11 mouse cellular contexts compared by ENCODE assay signal in genomic region chr2:120134453-120135075, GRCm38 (mm10). TPM values are rescaled to one million over a fixed set of nuclear protein-coding genes. Genes with fewer than 3 reads are reported as not detected.
DNase-seq lines count a peak whose midpoint lies in the region; ATAC-seq and TF ChIP-seq lines count a peak whose summit lies in the region.
"Had no signal": no experiment of that assay in that cellular context is flagged by ENCODE, and none has a peak within 500 bp of the region (broad histone marks: within the 10 kb centered on the region; RNA-seq: fewer than 3 reads in every experiment).

No protein-coding gene starts in this region.

- no peak for TF ChIP-seq CTCF in gastrocnemius, adult 2 months (IDR thresholded peaks at IDR 0.05)
- no peak for TF ChIP-seq CTCF in stomach, postnatal 0 days (IDR thresholded peaks at IDR 0.05; ENCODE audit: low read depth)

- no peak for ATAC-seq in stomach, embryonic 15.5 days (ENCODE audit: insufficient read depth, low FRiP score, low read depth)
- ATAC-seq in stomach, postnatal 0 days (ENCODE audit: low FRiP score, low TSS enrichment) = no peak
- peak; percentile 70 for ATAC-seq in lung, embryonic 16.5 days (ENCODE audit: low read depth)
- no peak for ATAC-seq in forebrain, embryonic 11.5 days (replicated peaks; ENCODE audit: low FRiP score)

- no peaks in the 10 kb centered on the region for H3K9me3 ChIP-seq in stomach, embryonic 15.5 days
- H3K9me3 ChIP-seq in stomach, postnatal 0 days (ENCODE audit: control insufficient read depth, low read length) = no peaks in the 10 kb centered on the region
- no peaks in the 10 kb centered on the region for H3K9me3 ChIP-seq in lung, embryonic 16.5 days (ENCODE audit: control insufficient read depth, low read length)
- H3K9me3 ChIP-seq in forebrain, embryonic 11.5 days (ENCODE audit: control insufficient read depth, low read length) = no peaks in the 10 kb centered on the region
- H3K9me3 ChIP-seq: limb, embryonic 12.5 days had no signal

- H3K27me3 ChIP-seq in stomach, embryonic 15.5 days (replicated peaks) = no peaks in the 10 kb centered on the region
- H3K27me3 ChIP-seq in stomach, postnatal 0 days (ENCODE audit: control insufficient read depth, insufficient read depth, low read length) = no peaks in the 10 kb centered on the region
- H3K27me3 ChIP-seq in lung, embryonic 16.5 days (ENCODE audit: control insufficient read depth, insufficient read depth, low read depth, low read length) = no peaks in the 10 kb centered on the region
- H3K27me3 ChIP-seq in forebrain, embryonic 11.5 days (ENCODE audit: control insufficient read depth, insufficient read depth, low read length) = no peaks in the 10 kb centered on the region
- H3K27me3 ChIP-seq: limb, embryonic 12.5 days had no signal

- peak overlapping the region; percentile 65 for H3K27ac ChIP-seq in gastrocnemius, adult 2 months
- H3K27ac ChIP-seq in stomach, embryonic 15.5 days = peak overlapping the region; percentile 44
- no peak overlapping the region for H3K27ac ChIP-seq in stomach, postnatal 0 days (replicated peaks)
- 0 out of 2 replicates have a peak overlapping the region, but pooled peaks have one; percentile 15 for H3K27ac ChIP-seq in lung, embryonic 16.5 days (ENCODE audit: low read length)
- H3K27ac ChIP-seq in forebrain, embryonic 11.5 days (ENCODE audit: low read depth, low read length) = no peak overlapping the region
- H3K27ac ChIP-seq: limb, embryonic 12.5 days had no signal

- peak; percentile 66 for DNase-seq in gastrocnemius, adult 2 months
- no peak for DNase-seq in gastrocnemius, postnatal 10 days
- DNase-seq in stomach, postnatal 0 days (ENCODE audit: low spot score) = no peak
- DNase-seq in forebrain, embryonic 11.5 days (ENCODE audit: low spot score) = no peak
- DNase-seq in cerebellum, adult 11 months = no peak
- no peak for DNase-seq in urinary bladder, postnatal 4 days (ENCODE audit: low spot score in 2 of 2)
- DNase-seq: embryo, embryonic 11 days; right cerebral cortex, postnatal 4 days had no signal

- H3K4me2 ChIP-seq in stomach, embryonic 15.5 days = no peak overlapping the region
- no peak overlapping the region for H3K4me2 ChIP-seq in stomach, postnatal 0 days (replicated peaks; ENCODE audit: low read depth)
- H3K4me2 ChIP-seq in lung, embryonic 16.5 days (ENCODE audit: low read depth, low read length) = no peak overlapping the region
- no peak overlapping the region for H3K4me2 ChIP-seq in forebrain, embryonic 11.5 days (ENCODE audit: low read depth, low read length, severe bottlenecking)
- H3K4me2 ChIP-seq: limb, embryonic 12.5 days had no signal

- no peak overlapping the region for H3K4me3 ChIP-seq in gastrocnemius, adult 2 months
- no peak overlapping the region for H3K4me3 ChIP-seq in stomach, embryonic 15.5 days (replicated peaks)
- H3K4me3 ChIP-seq in stomach, postnatal 0 days (ENCODE audit: low read depth, low read length) = no peak overlapping the region
- H3K4me3 ChIP-seq in lung, embryonic 16.5 days (ENCODE audit: low read length) = no peak overlapping the region
- no peak overlapping the region for H3K4me3 ChIP-seq in forebrain, embryonic 11.5 days (ENCODE audit: low read depth, low read length)
- H3K4me3 ChIP-seq: limb, embryonic 12.5 days had no signal

- no peak for TF ChIP-seq EP300 in stomach, postnatal 0 days (optimal IDR thresholded peaks at IDR 0.05)

- H3K36me3 ChIP-seq in stomach, embryonic 15.5 days = no peaks in the 10 kb centered on the region
- no peaks in the 10 kb centered on the region for H3K36me3 ChIP-seq in stomach, postnatal 0 days (ENCODE audit: control insufficient read depth, insufficient read depth, low read length)
- H3K36me3 ChIP-seq in lung, embryonic 16.5 days (ENCODE audit: control insufficient read depth, insufficient read depth, low read length) = no peaks in the 10 kb centered on the region
- H3K36me3 ChIP-seq in forebrain, embryonic 11.5 days (ENCODE audit: control insufficient read depth, insufficient read depth, low read length) = no peaks in the 10 kb centered on the region
- H3K36me3 ChIP-seq: limb, embryonic 12.5 days had no signal

- H3K4me1 ChIP-seq in stomach, embryonic 15.5 days = peaks cover 4% of the 10 kb centered on the region; the same call in 1 of the 2 replicates
- peaks cover 3% of the 10 kb centered on the region; the same call in 1 of the 2 replicates for H3K4me1 ChIP-seq in stomach, postnatal 0 days (replicated peaks; ENCODE audit: control insufficient read depth, insufficient read depth)
- peaks cover 11% of the 10 kb centered on the region for H3K4me1 ChIP-seq in lung, embryonic 16.5 days (replicated peaks; ENCODE audit: control insufficient read depth, insufficient read depth, low read length)
- no peaks in the 10 kb centered on the region for H3K4me1 ChIP-seq in forebrain, embryonic 11.5 days (replicated peaks; ENCODE audit: control insufficient read depth, insufficient read depth, low read length)
- H3K4me1 ChIP-seq: limb, embryonic 12.5 days had no signal

- intact Hi-C loops in gastrocnemius, adult 2 months (cut with DNase I) = loop anchor here (5.0 kb wide), 1 partner anchor 32 kb away; no protein-coding TSS in a partner anchor

- H3K9ac ChIP-seq in stomach, embryonic 15.5 days = no peak overlapping the region
- no peak overlapping the region for H3K9ac ChIP-seq in stomach, postnatal 0 days (ENCODE audit: low read length)
- no peak overlapping the region for H3K9ac ChIP-seq in lung, embryonic 16.5 days (ENCODE audit: low read length)
- no peak overlapping the region for H3K9ac ChIP-seq in forebrain, embryonic 11.5 days (ENCODE audit: low read length)
- H3K9ac ChIP-seq: limb, embryonic 12.5 days had no signal

RNA-seq across cellular contexts. Expression of gene Ehd4, which starts 19.8 kb away (rescaled TPM):
- 10 to 100 TPM; 19.5 to 31.7 TPM for total RNA-seq in gastrocnemius, adult 2 months (2021)
- 100 to 1,000 TPM; 130 to 134 TPM for total RNA-seq in gastrocnemius, postnatal 10 days (2021)
- polyA plus RNA-seq in stomach, embryonic 15.5 days (2015; fragmentation: Nextera tagmentation; extraction: Ambion mirVana) = 43.4 and 56.0 TPM in 2 replicates
- polyA plus RNA-seq in stomach, postnatal 0 days (2015; fragmentation: Nextera tagmentation; extraction: Ambion mirVana) = 65.6 and 75.1 TPM in 2 replicates
- polyA plus RNA-seq in lung, embryonic 16.5 days (2015; fragmentation: Nextera tagmentation; extraction: Ambion mirVana) = 92.8 and 94.7 TPM in 2 replicates
- 13.1 and 13.9 TPM in 2 replicates for polyA plus RNA-seq in forebrain, embryonic 11.5 days (2014; fragmentation: Nextera tagmentation; extraction: Ambion mirVana)

Comparison
In these comparisons a context has a peak if more than half of its experiments do, and no peak if none do; other contexts are left out.
1. H3K27ac ChIP-seq: peak in gastrocnemius, adult 2 months (single experiment), stomach, embryonic 15.5 days (single experiment) and lung, embryonic 16.5 days (single experiment); none in stomach, postnatal 0 days (single experiment) and forebrain, embryonic 11.5 days (single experiment).